9 mouse cellular contexts compared by ENCODE assay signal in genomic region chr4:143324925-143325624, GRCm38 (mm10). TPM values are rescaled to one million over a fixed set of nuclear protein-coding genes. Genes with fewer than 3 reads are reported as not detected.
DNase-seq lines count a peak whose midpoint lies in the region; ATAC-seq and TF ChIP-seq lines count a peak whose summit lies in the region.
"Had no signal": no experiment of that assay in that cellular context is flagged by ENCODE, and none has a peak within 500 bp of the region (broad histone marks: within the 10 kb centered on the region; RNA-seq: fewer than 3 reads in every experiment).

No protein-coding gene starts in this region.

- H3K27me3 ChIP-seq in lung, postnatal 0 days (replicated peaks; ENCODE audit: insufficient read depth, low read length) = no peaks in the 10 kb centered on the region
- no peaks in the 10 kb centered on the region for H3K27me3 ChIP-seq in forebrain, postnatal 0 days (ENCODE audit: insufficient read depth, low read length)
- H3K27me3 ChIP-seq in liver, embryonic 12.5 days (replicated peaks) = no peaks in the 10 kb centered on the region
- H3K27me3 ChIP-seq in stomach, embryonic 15.5 days (replicated peaks) = no peaks in the 10 kb centered on the region

- no peak for TF ChIP-seq CTCF in lung, postnatal 0 days (IDR thresholded peaks at IDR 0.05)
- no peak for TF ChIP-seq CTCF in forebrain, postnatal 0 days (IDR thresholded peaks at IDR 0.05; ENCODE audit: low read depth)

- H3K4me3 ChIP-seq in lung, postnatal 0 days (ENCODE audit: low read depth, low read length) = peak overlapping the region; percentile 12; the same call in 1 of the 2 replicates
- peak overlapping the region; percentile 29 for H3K4me3 ChIP-seq in forebrain, postnatal 0 days (ENCODE audit: low read depth, low read length)
- H3K4me3 ChIP-seq in liver, embryonic 12.5 days = 0 out of 2 replicates have a peak overlapping the region, but pooled peaks have one; percentile 16
- no peak overlapping the region; the same call in 1 of the 2 replicates for H3K4me3 ChIP-seq in stomach, embryonic 15.5 days (replicated peaks)

- H3K9me3 ChIP-seq in lung, postnatal 0 days (ENCODE audit: low read length) = no peaks in the 10 kb centered on the region
- no peaks in the 10 kb centered on the region for H3K9me3 ChIP-seq in forebrain, postnatal 0 days (ENCODE audit: low read length)
- H3K9me3 ChIP-seq in liver, embryonic 12.5 days (replicated peaks) = no peaks in the 10 kb centered on the region
- no peaks in the 10 kb centered on the region for H3K9me3 ChIP-seq in stomach, embryonic 15.5 days

- DNase-seq in lung, postnatal 0 days (ENCODE audit: low spot score) = no peak
- DNase-seq in lung, adult 18-20 months = no peak
- DNase-seq in forebrain, postnatal 0 days = peak; percentile 68
- DNase-seq in layer of hippocampus, adult 9-11 months = no peak
- DNase-seq in testis, postnatal 14 days (ENCODE audit: low spot score) = no peak
- DNase-seq in B cell, adult 2 months = no peak

- no peak for TF ChIP-seq EP300 in lung, postnatal 0 days (IDR thresholded peaks at IDR 0.05)

- H3K4me2 ChIP-seq in lung, postnatal 0 days (replicated peaks; ENCODE audit: low read depth, low read length) = peak overlapping the region; percentile 49
- H3K4me2 ChIP-seq in forebrain, postnatal 0 days (ENCODE audit: low read depth) = peak overlapping the region; percentile 50
- H3K4me2 ChIP-seq in liver, embryonic 12.5 days = peak overlapping the region; percentile 57
- H3K4me2 ChIP-seq in stomach, embryonic 15.5 days = peak overlapping the region; percentile 52

- no peaks in the 10 kb centered on the region for H3K36me3 ChIP-seq in lung, postnatal 0 days (ENCODE audit: insufficient read depth, low read length)
- H3K36me3 ChIP-seq in forebrain, postnatal 0 days (ENCODE audit: insufficient read depth) = no peaks in the 10 kb centered on the region
- H3K36me3 ChIP-seq in liver, embryonic 12.5 days = no peaks in the 10 kb centered on the region
- no peaks in the 10 kb centered on the region for H3K36me3 ChIP-seq in stomach, embryonic 15.5 days

- ATAC-seq in lung, postnatal 0 days = no peak
- ATAC-seq in forebrain, postnatal 0 days = peak; percentile 75
- ATAC-seq in liver, embryonic 12.5 days = no peak
- ATAC-seq in stomach, embryonic 15.5 days (ENCODE audit: insufficient read depth, low FRiP score, low read depth) = no peak; the same call in 1 of the 2 replicates

- H3K9ac ChIP-seq in lung, postnatal 0 days (replicated peaks; ENCODE audit: low read depth) = no peak overlapping the region
- peak overlapping the region; percentile 32 for H3K9ac ChIP-seq in forebrain, postnatal 0 days
- H3K9ac ChIP-seq in liver, embryonic 12.5 days = no peak overlapping the region
- H3K9ac ChIP-seq in stomach, embryonic 15.5 days = no peak overlapping the region

- 18% methylated on average over 15 of the region's 15 CpGs for WGBS in lung, postnatal 0 days
- 12% methylated on average over 15 of the region's 15 CpGs for WGBS in forebrain, postnatal 0 days
- WGBS in liver, embryonic 12.5 days (ENCODE audit: insufficient replicate concordance) = 35% methylated on average over 15 of the region's 15 CpGs
- WGBS in stomach, embryonic 15.5 days = 19% methylated on average over 15 of the region's 15 CpGs

- H3K27ac ChIP-seq in lung, postnatal 0 days (ENCODE audit: low read length) = no peak overlapping the region
- no peak overlapping the region for H3K27ac ChIP-seq in forebrain, postnatal 0 days (ENCODE audit: low read depth, low read length)
- no peak overlapping the region for H3K27ac ChIP-seq in liver, embryonic 12.5 days
- no peak overlapping the region for H3K27ac ChIP-seq in stomach, embryonic 15.5 days

- H3K4me1 ChIP-seq in lung, postnatal 0 days (ENCODE audit: insufficient read depth, low read depth, low read length) = no peaks in the 10 kb centered on the region
- H3K4me1 ChIP-seq in forebrain, postnatal 0 days (ENCODE audit: insufficient read depth) = peaks cover 6% of the 10 kb centered on the region; the same call in 1 of the 2 replicates
- H3K4me1 ChIP-seq in liver, embryonic 12.5 days = no peaks in the 10 kb centered on the region
- H3K4me1 ChIP-seq in stomach, embryonic 15.5 days = peaks cover 6% of the 10 kb centered on the region; the same call in 1 of the 2 replicates

RNA-seq across cellular contexts. Expression of gene Lrrc38, which starts 24.5 kb away (rescaled TPM):
- not detected in 2 replicates for polyA plus RNA-seq in lung, postnatal 0 days (2015; fragmentation: Nextera tagmentation; extraction: Ambion mirVana)
- 0.08 and 0.29 TPM in 2 replicates for total RNA-seq in forebrain, postnatal 0 days (2014; rRNA removed)
- 0.35 and 0.43 TPM in 2 replicates for polyA plus RNA-seq in forebrain, postnatal 0 days (2015; fragmentation: Nextera tagmentation; extraction: Ambion mirVana)
- polyA plus RNA-seq in liver, embryonic 12.5 days (2016; fragmentation: Nextera tagmentation; extraction: Ambion mirVana) = not detected in 2 replicates
- polyA plus RNA-seq in stomach, embryonic 15.5 days (2015; fragmentation: Nextera tagmentation; extraction: Ambion mirVana) = 0.18 TPM in 1 of 2 replicates, not detected in the other
- polyA plus RNA-seq: spleen, adult 2 months had no signal

RNA-seq across cellular contexts. Expression of gene Pdpn, which starts 25.7 kb away (rescaled TPM):
- 118 and 142 TPM in 2 replicates for polyA plus RNA-seq in lung, postnatal 0 days (2015; fragmentation: Nextera tagmentation; extraction: Ambion mirVana)
- 31.5 and 36.8 TPM in 2 replicates for total RNA-seq in forebrain, postnatal 0 days (2014; rRNA removed)
- polyA plus RNA-seq in forebrain, postnatal 0 days (2015; fragmentation: Nextera tagmentation; extraction: Ambion mirVana) = 38.7 and 39.2 TPM in 2 replicates
- polyA plus RNA-seq in liver, embryonic 12.5 days (2016; fragmentation: Nextera tagmentation; extraction: Ambion mirVana) = 1.7 and 2.5 TPM in 2 replicates
- 27.4 and 29.7 TPM in 2 replicates for polyA plus RNA-seq in stomach, embryonic 15.5 days (2015; fragmentation: Nextera tagmentation; extraction: Ambion mirVana)
